Mouse (Mus musculus): Measurements from ENCODE around the gene Gm14597. TPM values are rescaled to one million over a fixed set of nuclear protein-coding genes. Genes with fewer than 3 reads are reported as not detected.
"Not testable (repeated sequence)": the region's sequence is repeated elsewhere in the genome, so short reads cannot be mapped to it uniquely, and the experiment has no call there.

Gm14597 gene
- polyA plus RNA-seq, 1 experiment from 2014 or later, result not detected

GRCm38 (mm10) chrX:53599993-53600392 is 8.8 kb downstream of the Gm14597 start:
- whole genome bisulfite sequencing, result 57% methylated on average over 2 of the region's 2 CpGs
- H3K27me3 ChIP-seq; H3K4me2 ChIP-seq (replicated peaks); H3K4me3 ChIP-seq (replicated peaks); ATAC-seq (ENCODE audit: insufficient number of reproducible peaks, low FRiP score, low TSS enrichment, low read depth); H3K9ac ChIP-seq; H3K36me3 ChIP-seq; H3K27ac ChIP-seq (replicated peaks); H3K4me1 ChIP-seq; H3K9me3 ChIP-seq (replicated peaks): not testable (repeated sequence)

GRCm38 (mm10) chrX:53583404-53583803 is 25.4 kb downstream of the Gm14597 start:
- not testable (repeated sequence) for H3K9ac ChIP-seq; H3K4me1 ChIP-seq; H3K27ac ChIP-seq (replicated peaks); H3K9me3 ChIP-seq (replicated peaks); H3K4me2 ChIP-seq (replicated peaks); H3K4me3 ChIP-seq (replicated peaks); ATAC-seq (ENCODE audit: insufficient number of reproducible peaks, low FRiP score, low TSS enrichment, low read depth); H3K36me3 ChIP-seq; H3K27me3 ChIP-seq
- WGBS, result 46% methylated on average over 3 of the region's 4 CpGs

- H3K27ac ChIP-seq (replicated peaks); H3K9me3 ChIP-seq (replicated peaks); H3K36me3 ChIP-seq; H3K27me3 ChIP-seq; H3K9ac ChIP-seq; H3K4me3 ChIP-seq (replicated peaks); ATAC-seq (ENCODE audit: insufficient number of reproducible peaks, low FRiP score, low TSS enrichment, low read depth); H3K4me2 ChIP-seq (replicated peaks); H3K4me1 ChIP-seq: not testable (repeated sequence)
- WGBS, result 78% methylated on average over 2 of the region's 4 CpGs
Measured at GRCm38 (mm10) chrX:53581407-53581806, 27.4 kb downstream of the Gm14597 start.

- no peak overlapping the region for H3K9ac ChIP-seq
- no peaks in the 10 kb centered on the region for H3K4me1 ChIP-seq
- H3K27ac ChIP-seq (replicated peaks), result no peak overlapping the region
- H3K36me3 ChIP-seq, result no peaks in the 10 kb centered on the region
- no peaks in the 10 kb centered on the region for H3K27me3 ChIP-seq
- no peaks in the 10 kb centered on the region for H3K9me3 ChIP-seq (replicated peaks)
- 93% methylated on average over 1 of the region's 1 CpGs for WGBS
- H3K4me3 ChIP-seq (replicated peaks), result no peak overlapping the region
- no peak for ATAC-seq (ENCODE audit: insufficient number of reproducible peaks, low FRiP score, low TSS enrichment, low read depth)
- no peak overlapping the region for H3K4me2 ChIP-seq (replicated peaks)
Measured at GRCm38 (mm10) chrX:53579311-53579710, 29.5 kb downstream of the Gm14597 start.

Other genes with a start within 250 kb of the Gm14597 start
- gene Mospd1, start 238.5 kb downstream of the Gm14597 start, polyA plus RNA-seq (2015; fragmentation: Nextera tagmentation; extraction: Ambion mirVana), result 53.0 and 60.4 TPM in 2 replicates
- not detected in 2 replicates for gene Etd, start 174.1 kb downstream of the Gm14597 start, polyA plus RNA-seq (2015; fragmentation: Nextera tagmentation; extraction: Ambion mirVana)
- 52.2 and 53.9 TPM in 2 replicates for gene Rtl8c, start 947 bp downstream of the Gm14597 start, polyA plus RNA-seq (2015; fragmentation: Nextera tagmentation; extraction: Ambion mirVana)
- gene Rtl8a, start 34.7 kb upstream of the Gm14597 start, polyA plus RNA-seq (2015; fragmentation: Nextera tagmentation; extraction: Ambion mirVana), result 70.3 and 77.3 TPM in 2 replicates
- 58.7 and 62.4 TPM in 2 replicates for gene Rtl8b, start 61.4 kb upstream of the Gm14597 start, polyA plus RNA-seq (2015; fragmentation: Nextera tagmentation; extraction: Ambion mirVana)
- gene 4930502E18Rik, start 115.8 kb upstream of the Gm14597 start, polyA plus RNA-seq (2015; fragmentation: Nextera tagmentation; extraction: Ambion mirVana), result 0.23 and 0.50 TPM in 2 replicates
- not detected in 2 replicates for gene 1700013H16Rik, start 148.9 kb upstream of the Gm14597 start, polyA plus RNA-seq (2015; fragmentation: Nextera tagmentation; extraction: Ambion mirVana)
- gene Zfp36l3, start 167.4 kb upstream of the Gm14597 start, polyA plus RNA-seq (2015; fragmentation: Nextera tagmentation; extraction: Ambion mirVana), result not detected in 2 replicates
- 2.0 and 2.6 TPM in 2 replicates for gene Xlr, start 188.7 kb upstream of the Gm14597 start, polyA plus RNA-seq (2015; fragmentation: Nextera tagmentation; extraction: Ambion mirVana)